Mouse (Mus musculus) layer of hippocampus, postnatal 10 days (tissue): ENCODE data around the gene Hs6st2. TPM values are rescaled to one million over a fixed set of nuclear protein-coding genes. Genes with fewer than 3 reads are reported as not detected.

Source experiments
- DNase-seq, 2 experiments: peaks; one replicate each; pipeline ENCODE4 v3.0.0; 2021; ENCODE audit warnings: low spot score in 2 of 2
- total RNA-seq, 2 experiments: library from RNA; stranded (reverse); gene quantifications; 2 replicates each; pipeline ENCODE4 v1.2.3; 2021

Hs6st2 gene
- total RNA-seq, 2 experiments from 2014 or later: 50.2 to 56.8 TPM

DNA sequence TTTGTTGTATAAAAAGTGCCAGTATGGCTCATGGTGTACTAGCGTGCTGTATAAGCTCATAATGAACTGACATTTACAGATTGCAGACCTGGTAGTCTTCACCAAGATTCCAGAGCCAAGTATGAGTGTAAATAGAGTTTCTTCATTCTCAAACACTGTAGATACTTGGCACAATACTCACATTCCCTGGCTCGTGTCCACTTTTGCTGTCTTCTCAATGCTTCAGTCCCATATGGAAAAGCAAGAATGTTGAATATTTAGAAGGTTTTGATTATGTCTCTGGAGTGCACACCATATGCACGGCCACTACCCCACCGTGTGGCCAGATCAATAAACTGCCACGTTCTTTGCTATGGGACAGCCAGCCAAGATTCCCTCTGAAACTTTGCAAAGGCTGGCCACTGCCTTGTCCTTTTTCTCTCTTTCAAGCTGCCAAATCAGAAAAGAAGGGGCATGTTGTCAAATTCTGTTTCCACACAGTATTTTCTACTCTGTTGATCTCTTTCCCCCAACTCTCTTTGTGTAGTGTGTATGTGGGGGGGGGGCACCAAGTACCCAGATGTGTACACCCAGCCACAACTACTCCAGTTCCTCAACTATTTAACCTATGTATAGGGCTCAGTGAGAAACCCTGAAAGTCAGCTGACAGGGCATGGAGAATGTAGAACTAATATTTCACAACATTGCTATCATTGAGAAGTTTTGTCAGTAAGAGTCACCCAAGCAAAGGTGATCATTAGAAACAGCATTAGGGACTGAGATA lies 309.0 kb downstream of the Hs6st2 start:
- peak; percentile 16 to 37 for DNase-seq

DNA sequence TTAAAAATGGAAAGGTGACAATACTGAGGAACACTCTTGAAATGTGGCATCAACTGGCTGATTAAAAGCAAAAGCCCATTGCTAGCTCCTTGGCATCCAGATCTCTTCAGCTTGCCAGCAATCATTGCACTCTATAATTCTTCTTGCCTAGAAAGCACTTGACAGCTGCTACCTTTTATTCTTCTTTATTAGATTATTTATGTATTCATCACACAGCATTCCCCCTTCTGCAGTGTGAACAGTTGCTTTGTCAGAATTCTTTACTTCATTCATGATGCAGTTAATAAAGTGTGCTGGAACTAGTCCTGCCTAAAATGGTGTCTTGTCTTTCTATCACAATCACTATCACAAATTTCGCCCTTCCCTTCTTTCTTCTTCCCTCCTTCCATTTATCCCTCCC lies 332.0 kb downstream of the Hs6st2 start:
- no peak for DNase-seq

- DNase-seq: no peak
Measured at GRCm38 (mm10) chrX:51343595-51343994, 338.1 kb downstream of the Hs6st2 start.

Other genes with a start within 250 kb of the Hs6st2 start
- gene Usp26, start 119.4 kb upstream of the Hs6st2 start, total RNA-seq: not detected